Mouse (Mus musculus) R1 (cell line): ENCODE measurements at regions not wholly inside any gene's neighbourhood (a gene's known extent, or its start where the extent isn't known, plus 50 kb on each side); places are given as distances from the start of the nearest gene placed in this dataset.

Experiments used
- DNase-seq: peaks from one replicate; pipeline ENCODE4 v3.0.0-alpha.2; 2018; ENCODE audit warnings: low read depth, low spot score

DNA sequence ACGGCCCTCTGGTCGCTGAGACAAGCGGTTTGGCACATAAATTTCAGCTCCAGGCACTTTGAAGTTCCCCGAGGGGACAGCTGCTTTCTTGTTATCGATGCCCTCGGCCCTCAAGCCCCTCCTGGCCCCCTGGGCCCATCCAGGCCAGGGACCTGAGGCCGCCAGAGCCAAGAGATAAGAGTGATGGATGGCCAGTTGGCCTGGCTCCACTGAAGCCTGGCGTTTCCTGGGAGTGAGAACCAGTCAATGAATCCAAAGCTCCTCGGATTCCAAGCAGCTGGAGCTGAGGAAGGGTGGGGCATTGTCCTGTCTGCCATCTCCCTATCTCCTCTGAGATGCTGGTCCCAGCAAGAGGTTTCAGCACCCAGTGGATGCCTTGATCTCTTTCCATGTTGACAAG is 71.6 kb upstream of the Hand1 start:
- no peak for DNase-seq

DNA sequence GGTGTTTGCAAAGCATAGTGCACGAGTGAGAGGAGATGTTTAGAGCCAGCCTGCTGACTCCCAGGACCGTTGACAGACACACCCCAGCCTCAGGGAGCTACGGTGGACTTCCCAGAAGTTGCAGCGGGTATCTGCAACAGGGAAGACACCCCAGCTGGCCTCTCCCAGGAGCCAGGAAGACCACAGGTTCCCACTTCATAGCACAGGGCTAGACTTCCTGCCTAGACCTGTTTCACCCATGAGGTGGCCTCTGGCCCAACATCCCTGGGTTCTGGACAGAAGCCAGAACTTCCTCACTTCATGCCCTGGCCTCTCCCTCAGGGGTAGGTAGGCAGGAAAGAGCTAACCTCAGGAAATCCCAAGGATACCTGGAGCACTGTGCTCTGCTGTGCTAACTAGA is 66.7 kb upstream of the Hand1 start:
- no peak for DNase-seq

GRCm38 (mm10) chr11:57895497-57895896 is 62.9 kb upstream of the Hand1 start:
- peak; percentile 45 for DNase-seq

- no peak for DNase-seq
Measured at GRCm38 (mm10) chr11:57882736-57883635, 50.4 kb upstream of the Hand1 start.
